Mouse (Mus musculus) forebrain, embryonic 15.5 days (tissue): Measurements from ENCODE around the gene Vmn1r62. TPM values are rescaled to one million over a fixed set of nuclear protein-coding genes. Genes with fewer than 3 reads are reported as not detected.
"Not testable (repeated sequence)": the region's sequence is repeated elsewhere in the genome, so short reads cannot be mapped to it uniquely, and the experiment has no call there.

Experiments
- ATAC-seq: fragments of 200-750 bp; cut with Nextera tagmentation; replicated peaks from 2 replicates; pipeline ENCODE4 v1.8.0; 2017; ENCODE audit warnings: mild to moderate bottlenecking, moderate TSS enrichment, moderate library complexity
- H3K27ac ChIP-seq: fragments of 300-500 bp; sonication (generic); replicated peaks from 2 replicates; pipeline ENCODE4 v1.5.1; 2015; ENCODE audit warnings: mild to moderate bottlenecking, inconsistent platforms
- H3K27me3 ChIP-seq: fragments of 300-500 bp; sonication (generic); 2 replicates; pipeline ENCODE4 v1.6.1; 2015; ENCODE audit warnings: inconsistent platforms
- H3K36me3 ChIP-seq: fragments of 300-500 bp; sonication (generic); 2 replicates; pipeline ENCODE4 v1.6.1; 2015; ENCODE audit warnings: mild to moderate bottlenecking, inconsistent platforms
- H3K4me1 ChIP-seq: fragments of 300-500 bp; sonication (generic); 2 replicates; pipeline ENCODE4 v1.6.1; 2015; ENCODE audit warnings: inconsistent platforms
- H3K4me2 ChIP-seq: fragments of 300-500 bp; sonication (generic); replicated peaks from 2 replicates; pipeline ENCODE4 v1.6.1; 2015; ENCODE audit warnings: mild to moderate bottlenecking, inconsistent platforms
- H3K4me3 ChIP-seq: fragments of 300-500 bp; sonication (generic); 2 replicates; pipeline ENCODE4 v1.5.1; 2015; ENCODE audit warnings: mild to moderate bottlenecking, inconsistent platforms
- H3K9ac ChIP-seq: fragments of 300-500 bp; sonication (generic); replicated peaks from 2 replicates; pipeline ENCODE4 v1.6.1; 2015; ENCODE audit warnings: mild to moderate bottlenecking, inconsistent platforms
- H3K9me3 ChIP-seq: fragments of 300-500 bp; sonication (generic); 2 replicates; pipeline ENCODE4 v1.6.1; 2016; ENCODE audit warnings: inconsistent platforms
- WGBS: fragments of 180-500 bp; shearing (Covaris S2); methylation state at CpG from one replicate; pipeline ENCODE4 v1.1.7; 2015; ENCODE audit warnings: mixed read lengths; 5-methylcytosine and 5-hydroxymethylcytosine counted together
- polyA plus RNA-seq: library from polyadenylated mRNA; unstranded; fragments of >200 nt; fragmentation: Nextera tagmentation; extraction: Ambion mirVana; gene quantifications from 2 replicates; pipeline ENCODE4 v1.2.1, GENCODE M21; 2015

Vmn1r62 gene
- polyA plus RNA-seq, result not detected in 2 replicates

DNA sequence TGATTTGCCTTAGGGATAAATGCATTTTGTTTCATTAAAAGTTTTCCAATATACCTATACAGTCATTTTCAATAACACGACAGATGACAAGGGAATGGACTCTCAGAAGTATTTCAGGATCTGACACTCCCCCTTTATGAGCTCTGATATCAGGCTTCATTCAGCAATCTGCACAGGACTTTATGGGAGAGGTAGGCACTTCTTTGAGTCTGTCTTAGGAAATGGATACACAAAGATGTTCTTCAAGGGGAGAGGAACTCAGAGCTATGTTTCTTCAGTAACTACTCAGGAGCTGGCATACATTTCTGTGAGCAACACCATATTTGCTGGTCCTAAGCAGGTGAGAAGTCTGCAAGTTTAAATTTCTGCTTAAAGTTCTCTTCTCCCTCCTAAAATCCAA lies at the start of gene Vmn1r62:
Vmn1r62 (plus strand) TSS at position 301 of the 400 bp plus-strand sequence.
- H3K27ac ChIP-seq, H3K4me2 ChIP-seq, H3K4me3 ChIP-seq, ATAC-seq, H3K9me3 ChIP-seq, H3K9ac ChIP-seq, H3K27me3 ChIP-seq, H3K4me1 ChIP-seq, H3K36me3 ChIP-seq: not testable (repeated sequence)
- no CpG with 5 or more reads among the region's 1 CpGs for WGBS

Other genes starting within 250 kb of the Vmn1r62 start
- gene Vmn1r59, start 216.9 kb upstream of the Vmn1r62 start, polyA plus RNA-seq, result not detected in 2 replicates
- not detected in 2 replicates for gene Vmn2r28, start 179.7 kb upstream of the Vmn1r62 start, polyA plus RNA-seq
- not detected in 2 replicates for gene Vmn1r60, start 126.3 kb upstream of the Vmn1r62 start, polyA plus RNA-seq
- not detected in 2 replicates for gene Vmn1r61, start 60.3 kb upstream of the Vmn1r62 start, polyA plus RNA-seq
- gene Vmn1r63, start 131.8 kb downstream of the Vmn1r62 start, polyA plus RNA-seq, result not detected in 2 replicates
- gene Vmn1r64, start 210.9 kb downstream of the Vmn1r62 start, polyA plus RNA-seq, result not detected in 2 replicates